Mouse (Mus musculus): ENCODE measurements around the gene Mut.

Gene Mut

DNA sequence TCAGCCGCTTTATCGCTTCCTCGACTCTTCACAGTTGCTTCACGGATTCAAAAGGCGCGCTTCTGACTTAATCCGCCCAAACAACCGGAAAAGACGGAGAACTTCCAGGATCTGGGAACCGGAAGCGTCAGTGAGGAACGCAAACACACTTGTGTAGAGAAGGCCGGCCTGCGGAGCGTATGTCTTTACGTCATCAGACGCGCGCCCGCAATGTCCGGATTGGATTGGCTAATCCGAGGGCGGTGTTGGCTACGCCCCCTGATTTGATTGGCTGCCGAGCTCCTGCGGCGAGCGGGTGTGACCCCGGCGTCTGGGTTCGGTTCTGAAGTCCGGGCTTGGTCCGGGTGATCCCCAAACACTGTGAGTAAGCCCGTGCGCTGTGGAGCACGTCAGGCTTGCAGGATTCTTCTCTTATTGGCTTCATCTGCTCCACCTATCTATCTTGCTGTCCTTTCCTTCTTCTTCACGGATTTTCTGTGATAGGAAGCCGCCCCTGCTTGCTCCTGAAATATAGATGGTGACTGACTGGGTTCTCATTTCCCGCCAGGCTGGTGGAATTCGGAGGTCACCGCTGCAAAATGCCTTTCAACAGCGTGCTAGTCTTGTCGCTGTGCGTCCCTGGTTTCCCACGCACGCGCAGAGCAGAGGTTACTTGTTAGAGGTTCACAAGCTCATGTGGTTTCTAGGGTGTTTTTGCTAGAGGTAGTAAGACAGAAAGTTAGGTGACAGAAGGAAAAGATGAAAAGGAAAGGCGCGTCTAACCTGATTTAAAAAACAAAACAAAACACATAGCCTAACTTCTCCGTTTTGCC is at the start of gene Mut, which contains the start of gene Cenpq:
TSS of gene Mut (plus strand) at position 266 of the 812 bp plus-strand sequence.
TSS of gene Cenpq (minus strand) at position 628 of the 812 bp plus-strand sequence.
- peak; percentile 100 for DNase-seq

DNA sequence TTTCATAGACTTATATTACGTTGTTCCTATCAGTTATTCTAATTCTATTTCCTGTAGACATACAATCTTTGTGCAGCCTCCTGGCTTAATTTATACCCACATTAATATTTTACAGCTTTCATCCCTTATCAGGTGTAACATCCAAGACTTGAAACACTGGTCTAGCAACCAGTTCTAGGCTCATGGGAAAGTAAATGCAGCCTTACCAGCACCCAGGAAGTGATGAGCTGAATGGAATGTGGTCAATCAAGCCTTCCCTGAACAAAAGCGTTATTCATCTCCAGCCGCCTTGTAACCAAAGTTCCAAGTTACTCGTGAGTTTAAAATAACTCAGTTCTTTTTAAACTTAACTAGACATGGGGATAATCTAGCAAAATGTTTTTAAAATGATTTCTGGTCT is 49.3 kb upstream of the Mut start:
- DNase-seq: no peak

DNA sequence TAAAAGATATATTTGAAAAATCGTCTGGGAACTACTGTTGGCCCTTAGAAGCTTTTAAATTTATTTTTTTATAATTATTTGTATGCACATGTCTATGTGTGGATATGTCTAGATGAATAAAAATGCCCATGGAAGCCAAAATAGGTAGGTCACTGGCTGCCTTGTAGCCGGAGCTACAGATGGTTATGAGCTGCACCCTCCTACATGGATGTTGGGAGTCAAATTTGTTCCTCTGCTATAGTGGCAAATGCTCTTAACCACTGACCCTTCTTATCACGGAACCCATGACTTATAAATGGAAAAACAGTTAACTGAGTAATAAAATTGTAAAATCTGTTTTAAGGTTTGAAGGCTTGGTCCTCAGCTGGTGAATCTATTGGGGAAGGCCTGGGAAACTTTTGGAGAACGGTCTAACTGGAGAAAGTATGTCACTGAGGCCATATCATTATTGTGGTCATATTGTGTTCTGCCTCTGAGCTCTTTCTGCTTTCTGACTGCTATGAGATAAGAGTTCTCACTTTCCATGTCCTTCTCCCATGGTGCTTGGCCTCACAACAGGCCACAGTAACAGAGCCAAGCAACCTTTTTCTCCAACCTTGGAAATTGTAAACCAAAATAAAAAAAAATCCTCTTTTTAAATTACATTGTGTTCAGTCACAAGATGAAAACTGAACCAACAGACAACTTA is 46.5 kb upstream of the Mut start:
- DNase-seq: no peak

DNA sequence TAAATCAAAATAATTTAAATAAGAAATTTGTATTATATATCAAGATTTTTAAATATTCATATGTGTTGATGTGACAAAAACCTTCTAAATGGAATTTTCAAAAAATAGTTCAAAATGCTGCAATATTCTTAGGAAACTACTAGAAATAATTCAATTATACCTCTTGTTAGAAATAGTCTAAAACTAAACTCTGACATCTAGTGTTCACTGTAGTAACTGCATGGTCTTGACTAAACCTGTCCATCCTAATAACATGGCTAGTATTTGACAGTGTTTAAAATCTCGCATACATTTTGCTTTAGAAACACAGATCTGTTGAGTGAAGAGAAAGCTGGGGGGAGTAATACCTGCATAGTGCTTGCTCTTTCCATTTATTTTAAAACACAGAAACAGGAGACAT is 37.6 kb upstream of the Mut start:
- DNase-seq: no peak

DNA sequence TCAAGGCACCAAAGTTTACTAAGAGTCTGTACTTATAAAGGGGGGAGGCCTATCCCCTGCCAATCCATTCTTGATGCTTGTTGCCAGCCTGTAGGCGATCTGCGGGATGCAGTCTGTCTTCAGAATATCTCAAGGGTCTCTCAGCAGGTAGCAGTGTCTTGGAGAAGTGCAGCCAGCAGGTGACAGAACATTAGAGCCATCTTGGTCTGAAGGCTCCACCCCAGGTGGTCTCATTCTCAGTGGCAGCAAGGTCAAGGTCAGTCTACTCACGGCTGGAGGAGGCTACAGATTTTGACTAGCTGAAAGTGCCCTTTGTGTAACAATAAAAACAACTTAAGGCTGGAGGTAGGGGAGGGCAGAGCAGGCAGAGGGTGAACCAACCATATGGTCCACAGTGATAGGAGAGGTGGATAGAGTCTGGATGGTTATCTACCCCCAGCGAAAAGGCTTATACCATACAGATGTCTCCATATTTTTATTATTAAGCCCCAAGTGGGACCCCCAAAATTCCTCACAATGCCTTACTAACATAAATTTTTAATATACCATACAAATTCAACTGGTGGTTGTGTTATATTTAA is 34.6 kb upstream of the Mut start:
- no peak for DNase-seq

DNA sequence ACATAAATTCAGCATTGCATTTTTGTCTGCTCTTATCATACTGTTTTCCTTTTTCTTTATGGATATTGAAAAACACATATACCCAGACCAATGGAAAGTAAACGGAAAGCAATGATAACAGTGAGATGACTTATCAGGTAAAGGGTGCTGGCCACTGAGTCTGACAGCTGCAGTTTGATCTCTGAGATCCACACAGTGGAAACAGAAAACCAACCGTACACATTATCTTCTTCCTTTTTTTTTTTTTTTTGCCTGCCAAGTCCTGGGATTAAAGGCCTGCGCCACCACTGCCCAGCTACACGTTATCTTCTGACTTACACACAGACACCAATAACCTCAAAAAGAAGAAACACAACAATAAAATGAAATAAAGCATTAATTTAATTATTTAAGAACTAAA is 31.1 kb upstream of the Mut start:
- DNase-seq: no peak

DNA sequence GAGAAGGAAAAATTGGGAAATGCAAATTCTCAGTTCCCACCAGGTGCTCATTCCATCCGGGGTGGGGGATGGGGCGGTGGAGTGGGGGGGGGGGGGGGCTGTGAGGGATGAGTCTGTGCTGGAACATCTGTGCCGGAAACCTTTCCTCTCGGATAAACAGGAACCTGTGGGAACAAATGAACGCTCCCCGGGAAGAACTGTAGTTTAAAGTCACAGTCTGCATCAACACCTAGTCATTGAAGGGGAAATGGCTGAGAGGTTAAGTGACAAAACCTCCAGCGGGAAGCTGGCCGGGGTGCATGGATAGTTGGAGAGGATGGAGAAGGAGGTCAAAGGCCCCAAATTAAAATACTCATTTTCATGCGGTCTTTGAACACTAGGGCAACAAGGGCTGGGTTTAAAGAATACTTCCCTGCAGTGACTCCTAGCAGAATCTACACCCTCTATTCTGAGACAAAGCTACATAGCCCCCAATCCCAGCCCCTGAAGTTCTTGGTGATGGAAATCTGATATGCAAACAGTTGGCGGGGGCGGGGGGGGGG is 30.4 kb upstream of the Mut start:
- no peak for DNase-seq

DNA sequence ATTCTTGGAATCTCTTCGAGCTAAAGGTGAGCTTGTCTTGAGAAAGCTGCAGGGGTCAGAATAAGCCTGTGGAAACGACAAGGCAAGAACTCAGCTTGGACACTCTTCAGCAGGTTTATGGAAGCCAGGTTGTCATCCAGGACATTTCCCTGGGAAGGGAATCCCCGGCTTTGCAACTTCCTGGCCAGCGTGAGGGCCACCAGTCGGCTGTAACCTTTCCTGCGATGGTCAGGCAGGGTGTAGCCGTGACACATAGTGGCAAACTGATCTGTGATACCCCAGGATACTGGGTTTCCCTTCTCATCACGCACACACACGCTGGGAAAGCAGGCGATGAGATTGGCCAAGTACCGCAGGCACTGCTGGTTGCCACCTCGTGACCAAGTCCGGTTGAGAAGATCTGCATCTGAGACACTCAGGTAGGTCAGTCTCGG is 29.7 kb upstream of the Mut start:
- DNase-seq: peak; percentile 5

DNA sequence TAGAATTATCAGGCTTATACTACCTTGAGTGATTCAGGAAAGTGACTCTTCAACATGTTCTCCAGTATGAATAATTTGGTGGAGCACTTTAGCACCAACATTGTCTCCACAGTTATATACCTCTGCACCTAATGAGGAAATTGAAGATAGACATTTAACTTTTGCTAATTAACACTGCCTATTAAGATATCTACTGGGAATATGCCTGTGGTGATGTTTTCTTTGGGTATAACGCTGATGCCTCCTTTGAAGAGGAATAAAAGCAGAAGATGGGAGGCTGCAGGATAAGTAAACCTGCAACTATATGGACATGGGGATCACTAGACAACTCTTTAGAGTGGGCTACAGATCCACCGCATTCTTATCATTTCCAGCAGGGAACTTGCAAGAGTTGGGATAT is 20.2 kb upstream of the Mut start, which contains the start of gene Glyatl3:
TSS of gene Glyatl3 (minus strand) at position 101 of the 400 bp plus-strand sequence.
- DNase-seq: no peak

DNA sequence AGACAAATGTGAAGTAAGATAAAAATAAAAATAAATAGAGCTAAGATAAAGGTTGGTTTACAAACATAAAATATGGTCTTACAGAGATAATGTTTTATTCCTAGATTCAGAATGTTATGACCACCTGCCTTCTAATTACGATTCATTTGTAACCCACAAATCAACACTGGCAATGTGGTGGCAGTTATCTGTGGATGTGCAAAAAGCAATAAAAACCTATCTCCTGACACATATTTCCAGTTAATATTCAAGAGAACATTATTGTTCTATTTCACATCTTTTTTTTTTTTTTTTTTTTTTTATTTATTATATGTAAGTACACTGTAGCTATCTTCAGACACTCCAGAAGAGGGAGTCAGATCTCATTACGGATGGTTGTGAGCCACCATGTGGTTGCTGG is 19.0 kb upstream of the Mut start:
- DNase-seq: no peak

DNA sequence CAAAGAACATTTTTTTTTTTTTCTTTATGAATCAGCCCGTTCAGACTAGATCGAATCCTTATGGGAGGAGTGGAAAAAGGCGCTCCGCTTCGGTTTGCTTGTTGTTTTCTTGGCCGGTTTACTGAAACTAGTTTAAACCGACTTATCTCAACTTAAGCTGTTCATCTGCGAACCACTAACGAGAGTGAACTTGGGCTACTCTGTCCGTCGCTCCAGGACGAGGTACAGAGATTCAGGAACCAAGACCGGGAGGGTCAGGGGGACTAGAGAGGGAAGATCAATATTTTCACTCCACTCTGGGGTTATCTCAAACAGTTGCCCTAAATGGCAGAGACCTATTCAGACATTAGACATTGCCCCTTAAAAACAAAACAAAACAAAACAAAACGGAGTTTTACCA is 500 bp upstream of the Mut start:
- no peak for DNase-seq

DNA sequence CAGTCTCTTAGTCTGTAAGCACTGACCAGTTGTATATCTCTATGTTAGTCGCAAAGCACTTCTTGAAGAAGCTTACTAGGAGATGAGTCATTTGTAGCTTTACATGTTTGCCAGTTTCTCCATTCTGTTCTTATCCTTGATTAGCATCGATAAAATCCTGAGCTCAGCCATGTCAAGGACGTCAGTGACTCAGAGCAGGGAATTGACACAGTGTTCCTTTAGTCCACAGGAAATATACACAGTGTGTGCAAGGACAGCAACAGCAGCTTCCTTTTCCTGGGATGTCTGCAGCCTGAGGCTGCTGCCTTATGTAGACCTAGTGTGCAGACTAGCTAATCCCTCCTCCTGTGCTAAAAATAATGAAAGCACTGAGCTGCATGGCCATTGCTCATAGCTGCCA is 14.0 kb downstream of the Mut start:
- no peak for DNase-seq

DNA sequence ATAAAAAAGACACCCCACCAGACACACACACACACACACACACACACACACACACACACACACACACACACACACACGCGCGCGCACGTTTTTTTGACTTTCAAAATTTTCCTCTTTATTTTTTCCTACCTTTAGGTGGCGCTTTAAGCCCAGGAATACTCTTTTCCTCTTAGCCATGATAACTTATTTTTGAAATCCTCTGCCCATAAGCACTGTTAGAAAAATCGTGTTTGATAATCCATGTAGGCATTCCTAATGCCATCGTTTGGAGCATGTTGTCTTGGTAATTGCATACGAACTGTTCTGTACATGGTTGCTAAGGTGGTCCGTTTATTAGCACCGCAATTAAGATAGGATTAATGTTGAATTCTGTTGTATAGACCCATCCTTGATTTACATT is 43.4 kb downstream of the Mut start:
- DNase-seq: no peak

DNA sequence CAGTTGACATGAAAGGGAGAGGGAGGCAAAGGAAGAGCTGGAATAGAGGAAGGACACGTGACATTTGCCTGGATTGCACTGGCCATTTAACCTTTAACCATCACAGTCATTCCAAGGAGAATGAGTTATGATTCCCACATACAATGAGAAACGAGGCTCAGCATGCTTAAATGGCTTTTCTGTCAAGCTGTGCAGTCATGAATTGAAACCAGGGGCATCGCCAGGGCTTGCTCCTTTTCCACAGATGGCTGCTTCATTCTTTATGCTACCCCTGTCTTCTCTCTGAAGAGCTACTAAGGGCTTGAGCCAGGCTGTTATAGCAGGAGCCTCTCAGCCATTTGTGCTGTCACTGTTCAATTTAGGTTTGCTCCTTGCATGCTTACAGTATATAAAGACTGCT is 57.6 kb downstream of the Mut start:
- no peak for DNase-seq
